Mouse (Mus musculus) testis, adult 2 months (tissue): ENCODE data around the gene C1ql4. TPM values are rescaled to one million over a fixed set of nuclear protein-coding genes. Genes with fewer than 3 reads are reported as not detected.

Experiments
- H3K27ac ChIP-seq: fragments of 200-500 bp; 2 replicates; pipeline ENCODE4 v1.5.1; 2012; ENCODE audit warnings: low read depth, low read length; ENCODE audit not compliant: control insufficient read depth, insufficient read depth
- H3K27me3 ChIP-seq: fragments of 200-500 bp; 2 replicates; pipeline ENCODE4 v1.6.1; 2012; ENCODE audit warnings: mild to moderate bottlenecking, low read length, moderate library complexity; ENCODE audit not compliant: control insufficient read depth, insufficient read depth
- H3K36me3 ChIP-seq: fragments of 200-500 bp; 2 replicates; pipeline ENCODE4 v1.6.1; 2012; ENCODE audit warnings: mild to moderate bottlenecking, low read length; ENCODE audit not compliant: control insufficient read depth, insufficient read depth
- H3K4me1 ChIP-seq: fragments of 200-500 bp; 2 replicates; pipeline ENCODE4 v1.6.1; 2012; ENCODE audit warnings: low read length; ENCODE audit not compliant: control insufficient read depth, insufficient read depth
- H3K4me3 ChIP-seq: fragments of 200-500 bp; 2 replicates; pipeline ENCODE4 v1.5.1; 2012; ENCODE audit warnings: low read depth, mild to moderate bottlenecking, low read length, moderate library complexity, mixed read lengths; ENCODE audit not compliant: control insufficient read depth
- CTCF ChIP-seq: fragments of 200-500 bp; IDR thresholded peaks from 2 replicates; pipeline ENCODE4 v1.5.1; 2012; ENCODE audit warnings: low read depth, mild to moderate bottlenecking, inconsistent platforms, low read length, moderate library complexity; ENCODE audit not compliant: control insufficient read depth, insufficient read depth, insufficient replicate concordance
- POLR2A ChIP-seq: fragments of 200-500 bp; IDR thresholded peaks from 2 replicates; pipeline ENCODE4 v1.6.1; 2012; ENCODE audit warnings: low read depth, mild to moderate bottlenecking, inconsistent platforms, low read length, moderate library complexity; ENCODE audit not compliant: control insufficient read depth
- polyA plus RNA-seq: library from polyadenylated mRNA; depleted of rRNA; stranded (reverse); fragments of >200 nt; gene quantifications from 2 replicates; pipeline ENCODE4 v1.2.3, GENCODE M21; 2012; rRNA removed

The C1ql4 gene
- polyA plus RNA-seq, 1 experiment = 0.72 TPM

- TF ChIP-seq CTCF (no peak), POLR2A (no peak)
- H3K27me3 ChIP-seq = no peaks in the 10 kb centered on the region
- H3K4me1 ChIP-seq = peaks cover 4% of the 10 kb centered on the region
- H3K4me3 ChIP-seq = no peak overlapping the region
- no peak overlapping the region for H3K27ac ChIP-seq
- H3K36me3 ChIP-seq = no peaks in the 10 kb centered on the region
Measured at GRCm38 (mm10) chr15:99035431-99035830, 52.2 kb downstream of the C1ql4 start.

Other genes starting within 250 kb of the C1ql4 start
- 17.0 and 17.4 TPM in 2 replicates for gene Kmt2d, start 216.6 kb downstream of the C1ql4 start, polyA plus RNA-seq
- gene Rhebl1, start 193.3 kb downstream of the C1ql4 start, polyA plus RNA-seq = 4.6 and 4.8 TPM in 2 replicates
- gene Dhh, start 189.3 kb downstream of the C1ql4 start, polyA plus RNA-seq = 9.4 and 10.8 TPM in 2 replicates
- gene Lmbr1l, start 169.6 kb downstream of the C1ql4 start, polyA plus RNA-seq = 478 and 581 TPM in 2 replicates
- gene Tuba1b, start 153.3 kb downstream of the C1ql4 start, polyA plus RNA-seq = 124 and 148 TPM in 2 replicates
- gene Gm49450, start 134.3 kb downstream of the C1ql4 start, polyA plus RNA-seq = 2.3 and 2.4 TPM in 2 replicates
- gene Tuba1a, start 134.1 kb downstream of the C1ql4 start, polyA plus RNA-seq = 77.2 and 93.1 TPM in 2 replicates
- gene Tuba1c, start 57.9 kb downstream of the C1ql4 start, polyA plus RNA-seq = 223 and 227 TPM in 2 replicates
- 0.14 and 0.36 TPM in 2 replicates for gene Prph, start 32.6 kb downstream of the C1ql4 start, polyA plus RNA-seq
- 15.2 and 17.5 TPM in 2 replicates for gene Troap, start 13.2 kb downstream of the C1ql4 start, polyA plus RNA-seq
- 4.1 TPM in 2 replicates for gene Dnajc22, start 5.4 kb upstream of the C1ql4 start, polyA plus RNA-seq
- 34.2 and 35.8 TPM in 2 replicates for gene Spats2, start 38.1 kb upstream of the C1ql4 start, polyA plus RNA-seq
- gene Kcnh3, start 137.0 kb upstream of the C1ql4 start, polyA plus RNA-seq = 0.89 and 1.00 TPM in 2 replicates
- 113 and 124 TPM in 2 replicates for gene Mcrs1, start 164.1 kb upstream of the C1ql4 start, polyA plus RNA-seq
- gene Prpf40b, start 207.3 kb upstream of the C1ql4 start, polyA plus RNA-seq = 104 and 118 TPM in 2 replicates
- gene Fam186b, start 208.1 kb upstream of the C1ql4 start, polyA plus RNA-seq = 57.2 and 58.2 TPM in 2 replicates